Mouse (Mus musculus) heart, adult 2 months (tissue): Measurements from ENCODE around the gene Stab1. TPM values are rescaled to one million over a fixed set of nuclear protein-coding genes. Genes with fewer than 3 reads are reported as not detected.

Experiments
- DNase-seq, 2 experiments: peaks; one replicate each; pipeline ENCODE4 v3.0.0; 2021
- H3K27ac ChIP-seq: fragments of 200-600 bp; 2 replicates; pipeline ENCODE4 v1.8.1; 2022
- H3K27me3 ChIP-seq: fragments of 200-500 bp; 2 replicates; pipeline ENCODE4 v1.6.1; 2012; ENCODE audit warnings: mild to moderate bottlenecking, low read length, inconsistent platforms, mixed read lengths; ENCODE audit not compliant: control insufficient read depth, insufficient read depth
- H3K36me3 ChIP-seq: fragments of 200-500 bp; 2 replicates; pipeline ENCODE4 v1.6.1; 2012; ENCODE audit warnings: low read length, inconsistent platforms; ENCODE audit not compliant: control insufficient read depth, insufficient read depth
- H3K4me1 ChIP-seq: fragments of 200-500 bp; 2 replicates; pipeline ENCODE4 v1.6.1; 2011; ENCODE audit warnings: low read length; ENCODE audit not compliant: control insufficient read depth, insufficient read depth
- H3K4me3 ChIP-seq: fragments of 200-600 bp; 2 replicates; pipeline ENCODE4 v1.8.1; 2022
- H3K79me2 ChIP-seq: fragments of 200-500 bp; replicated peaks from 2 replicates; pipeline ENCODE4 v1.6.1; 2012; ENCODE audit warnings: mild to moderate bottlenecking, inconsistent platforms, low read length, moderate library complexity, mixed read lengths; ENCODE audit not compliant: control insufficient read depth, insufficient read depth
- H3K9ac ChIP-seq: fragments of 200-500 bp; 2 replicates; pipeline ENCODE4 v1.6.1; 2012; ENCODE audit warnings: low read depth, mild to moderate bottlenecking, control low read depth, inconsistent platforms, low read length, mixed read lengths
- CTCF ChIP-seq: fragments of 200-600 bp; IDR thresholded peaks from 2 replicates; pipeline ENCODE4 v1.8.1; 2022; ENCODE audit warnings: antibody characterized with exemption, mild to moderate bottlenecking, moderate library complexity
- EP300 ChIP-seq: fragments of 200-500 bp; IDR thresholded peaks from 2 replicates; pipeline ENCODE4 v1.6.1; 2011; ENCODE audit warnings: low read depth, low read length, control low read depth; ENCODE audit not compliant: insufficient read depth
- POLR2A ChIP-seq: fragments of 200-500 bp; IDR thresholded peaks from 2 replicates; pipeline ENCODE4 v1.6.1; 2011; ENCODE audit warnings: mild to moderate bottlenecking, low read depth, low read length, control low read depth; ENCODE audit not compliant: insufficient read depth
- WGBS: fragments of 180-500 bp; shearing (Covaris S2); methylation state at CpG from one replicate; pipeline ENCODE4 v1.1.7; 2018; 5-methylcytosine and 5-hydroxymethylcytosine counted together
- intact Hi-C: fragments of 180-260 bp; cut with DNase I; formaldehyde crosslinking; loops from one replicate; pipeline ENCODE4 v1.15.1; 2025
- polyA plus RNA-seq: library from polyadenylated mRNA; depleted of rRNA; stranded (reverse); fragments of >200 nt; gene quantifications from 2 replicates; pipeline ENCODE4 v1.2.3, GENCODE M21; 2012
- total RNA-seq, 2 experiments: library from RNA; stranded (reverse); gene quantifications; 2 replicates each; pipeline ENCODE4 v1.2.3; 2021

Gene Stab1
- total and polyA plus RNA-seq, 3 experiments = 64.2 to 77.0 (median 65.0) TPM

- no peaks in the 10 kb centered on the region for H3K79me2 ChIP-seq
- H3K9ac ChIP-seq = peak overlapping the region; percentile 68
- peaks cover 2% of the 10 kb centered on the region; the same call in 1 of the 2 replicates for H3K36me3 ChIP-seq
- H3K27me3 ChIP-seq = no peaks in the 10 kb centered on the region
- no peak overlapping the region; the same call in 1 of the 2 replicates for H3K27ac ChIP-seq
- peak in 1 of 2 experiments; percentile 24 for DNase-seq
- H3K4me1 ChIP-seq = peaks cover 3% of the 10 kb centered on the region
- intact Hi-C loops = loop anchor here (5.0 kb wide), 1 partner anchor 121 kb away; the partner anchor contains the start of genes Bap1 and Phf7
- WGBS = 4% methylated on average over 43 of the region's 43 CpGs
- TF ChIP-seq EP300 (no peak), CTCF (no peak), POLR2A (no peak)
- peak overlapping the region; percentile 55 for H3K4me3 ChIP-seq
These were observed 37.1 kb downstream of the Stab1 start for GRCm38 (mm10) chr14:31131272-31131821.

DNA sequence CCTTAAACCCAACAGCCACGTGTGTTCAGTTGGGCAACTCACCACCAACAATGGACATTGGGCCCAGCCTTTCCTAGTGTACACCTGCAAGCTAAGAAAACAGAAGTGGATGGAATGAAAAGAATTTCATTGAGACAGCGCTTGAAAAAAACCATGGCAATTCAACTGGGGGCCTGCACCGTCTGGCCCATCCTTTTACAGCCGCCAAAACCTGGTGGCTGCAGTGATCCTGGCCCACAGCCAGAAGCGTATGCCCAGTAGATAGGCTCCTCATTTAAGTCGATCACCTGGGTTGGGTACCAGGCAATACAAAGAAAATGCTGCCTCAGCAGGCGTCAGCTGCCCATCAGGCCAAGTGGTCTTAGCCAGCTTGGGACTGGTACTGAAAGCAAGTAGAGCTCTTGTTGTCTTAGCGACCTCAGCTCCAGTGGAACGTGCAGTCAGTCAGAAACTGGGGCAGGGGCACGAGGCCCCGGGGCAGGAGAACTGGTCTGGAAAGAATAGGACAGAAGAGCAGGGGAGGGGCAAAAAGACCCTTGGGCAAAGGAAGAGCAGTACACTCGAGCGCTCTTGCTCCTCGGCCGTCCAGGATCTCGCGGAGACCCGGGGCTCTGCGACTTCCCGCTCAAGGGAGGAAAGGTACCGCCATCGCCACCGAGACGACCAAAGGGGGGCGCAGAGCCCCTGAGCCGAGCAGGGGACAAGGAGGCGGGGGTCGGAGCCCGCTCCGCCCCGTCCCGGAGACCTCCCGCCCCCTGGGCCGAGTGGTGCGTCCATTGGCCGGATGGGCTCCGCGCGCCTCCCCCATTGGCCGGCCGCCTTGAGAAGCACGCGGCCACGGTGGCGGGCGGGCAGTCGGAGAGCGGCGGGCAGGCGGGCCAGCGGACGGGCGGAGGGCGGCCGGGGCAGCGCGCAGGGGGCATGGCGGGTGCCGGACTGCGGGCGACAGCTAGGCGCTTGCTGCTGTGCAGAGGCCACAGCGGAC lies 37.9 kb downstream of the Stab1 start, which contains the start of gene Nt5dc2:
Nt5dc2 (plus strand) TSS at position 818 of the 985 bp plus-strand sequence.
- peaks cover 2% of the 10 kb centered on the region; the same call in 1 of the 2 replicates for H3K36me3 ChIP-seq
- H3K4me3 ChIP-seq = peak within 1 kb of the TSS; percentile 55
- H3K27me3 ChIP-seq = no peaks in the 10 kb centered on the region
- H3K79me2 ChIP-seq = no peaks in the 10 kb centered on the region
- DNase-seq = peak; percentile 93
- peaks cover 6% of the 10 kb centered on the region for H3K4me1 ChIP-seq
- 6% methylated on average over 62 of the region's 63 CpGs for WGBS
- H3K9ac ChIP-seq = peak within 1 kb of the TSS; percentile 68
- intact Hi-C loops = loop anchor here (5.0 kb wide), 1 partner anchor 122 kb away; the partner anchor contains the start of genes Bap1 and Phf7
- H3K27ac ChIP-seq = peak within 1 kb of the TSS; percentile 35
- TF ChIP-seq POLR2A (no peak), CTCF (peak; percentile 24; the same call in 1 of the 2 replicates)

DNA sequence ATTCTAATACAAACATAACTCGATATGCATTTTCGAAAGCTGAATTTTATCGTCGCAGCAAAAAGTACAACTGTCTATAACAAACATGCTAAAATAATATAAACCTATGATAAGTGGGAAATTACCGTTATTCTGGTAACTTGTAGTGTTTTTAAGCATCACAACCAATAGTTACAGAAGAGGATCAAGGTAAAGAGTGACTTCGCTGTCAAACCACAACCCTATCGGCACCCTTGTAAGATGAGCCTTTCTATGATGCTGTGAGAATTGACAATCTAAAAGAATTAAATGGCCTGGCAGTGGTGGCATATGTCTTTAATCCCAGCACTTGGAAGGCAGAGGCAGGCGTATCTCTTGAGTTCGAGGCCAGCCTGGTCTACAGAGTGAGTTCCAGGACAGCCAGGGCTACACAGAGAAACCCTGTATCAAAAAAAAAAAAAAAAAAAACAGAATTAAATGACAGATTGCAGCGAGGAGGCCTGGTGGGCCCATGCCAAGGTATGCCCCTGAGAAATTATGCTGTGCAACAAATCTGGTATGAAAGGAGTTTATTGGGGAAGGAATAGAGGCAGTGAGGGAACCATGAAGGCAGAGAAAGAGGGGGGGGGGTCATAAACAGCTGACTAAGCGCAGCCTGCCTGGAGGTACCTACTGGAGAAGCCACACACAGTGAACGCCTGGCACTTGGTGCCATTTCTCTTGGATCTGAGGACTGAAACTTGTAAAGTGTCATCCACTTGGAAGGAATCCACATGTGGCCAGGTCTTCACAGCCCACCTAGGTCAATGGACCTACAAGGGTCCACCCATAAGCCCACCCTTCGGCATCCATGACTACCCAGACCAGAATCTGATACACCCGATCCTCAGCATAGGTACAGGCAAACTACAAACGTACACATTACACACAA lies 38.9 kb downstream of the Stab1 start:
- Histone ChIP-seq H3K36me3 (peaks cover 2% of the 10 kb centered on the region; the same call in 1 of the 2 replicates), H3K79me2 (no peaks in the 10 kb centered on the region), H3K4me3 (peak overlapping the region; percentile 55), H3K4me1 (peaks cover 7% of the 10 kb centered on the region), H3K27ac (peak overlapping the region; percentile 64), H3K9ac (no peak overlapping the region), H3K27me3 (no peaks in the 10 kb centered on the region)
- intact Hi-C loops = loop anchor here (2.0 to 5.0 kb wide), 2 partner anchors 65 to 123 kb away; partner anchors contain the start of genes Bap1 and Phf7
- peak; percentile 4 to 21 for DNase-seq
- TF ChIP-seq POLR2A = no peak
- no peak for TF ChIP-seq CTCF
- TF ChIP-seq EP300 = no peak
- WGBS = 65% methylated on average over 15 of the region's 15 CpGs

- DNase-seq = peak; percentile 94 to 98
- peak within 1 kb of the TSS; percentile 82 for H3K4me3 ChIP-seq
- peaks cover 7% of the 10 kb centered on the region for H3K4me1 ChIP-seq
- WGBS = under 1% methylated on average over 33 of the region's 33 CpGs
- H3K36me3 ChIP-seq = peaks cover 2% of the 10 kb centered on the region; the same call in 1 of the 2 replicates
- H3K27ac ChIP-seq = peak within 1 kb of the TSS; percentile 90
- H3K9ac ChIP-seq = peak within 1 kb of the TSS; percentile 74
- no peaks in the 10 kb centered on the region for H3K79me2 ChIP-seq
- TF ChIP-seq POLR2A (peak; percentile 94), EP300 (no peak), CTCF (peak; percentile 79)
- intact Hi-C loops = loop anchor here (2.0 kb wide), 1 partner anchor 66 kb away; no protein-coding TSS in a partner anchor
- no peaks in the 10 kb centered on the region for H3K27me3 ChIP-seq
These were observed 39.6 kb downstream of the Stab1 start, which contains the start of gene Smim4 for GRCm38 (mm10) chr14:31128826-31129219. Gene Smim4 (minus strand): TSS chr14:31128956.
